Mouse (Mus musculus): ENCODE results near the gene Cfd. TPM values are rescaled to one million over a fixed set of nuclear protein-coding genes. Genes with fewer than 3 reads are reported as not detected.
A peak's percentile ranks its signal among the peaks of the same experiment; 100 is the strongest.

Cfd gene
- polyA plus RNA-seq (2012; rRNA removed) = 564 and 1,194 TPM in 2 replicates

GRCm38 (mm10) chr10:79890670-79891069 is at the start of gene Cfd:
Cfd (plus strand) TSS chr10:79890853.
- no peak for DNase-seq (ENCODE audit: low spot score)

- DNase-seq (ENCODE audit: low spot score) = no peak
These were observed 48.3 kb upstream of the Cfd start for GRCm38 (mm10) chr10:79842322-79842721.

- no peak for DNase-seq (ENCODE audit: low spot score)
These were observed 47.2 kb upstream of the Cfd start for GRCm38 (mm10) chr10:79843476-79843875.

- no peak for DNase-seq (ENCODE audit: low spot score)
These were observed 44.1 kb upstream of the Cfd start for GRCm38 (mm10) chr10:79846553-79846952.

- DNase-seq (ENCODE audit: low spot score) = no peak
These were observed 40.6 kb upstream of the Cfd start for GRCm38 (mm10) chr10:79849941-79850628.

- no peak for DNase-seq (ENCODE audit: low spot score)
These were observed 39.0 kb upstream of the Cfd start for GRCm38 (mm10) chr10:79851653-79852052.

GRCm38 (mm10) chr10:79852107-79852789 is 38.4 kb upstream of the Cfd start:
- DNase-seq (ENCODE audit: low spot score) = no peak

- DNase-seq (ENCODE audit: low spot score) = no peak
These were observed 37.8 kb upstream of the Cfd start for GRCm38 (mm10) chr10:79852827-79853226.

GRCm38 (mm10) chr10:79853392-79853791 is 37.3 kb upstream of the Cfd start:
- peak; percentile 95 for DNase-seq (ENCODE audit: low spot score)

- peak; percentile 94 for DNase-seq (ENCODE audit: low spot score)
These were observed 36.5 kb upstream of the Cfd start, which contains the start of gene Ptbp1 for GRCm38 (mm10) chr10:79853860-79854795. Ptbp1 (plus strand) TSS chr10:79854427.

GRCm38 (mm10) chr10:79854801-79855541 is 35.7 kb upstream of the Cfd start:
- DNase-seq (ENCODE audit: low spot score) = peak; percentile 70

- DNase-seq (ENCODE audit: low spot score) = no peak
These were observed 35.0 kb upstream of the Cfd start for GRCm38 (mm10) chr10:79855558-79856184.

GRCm38 (mm10) chr10:79856280-79856679 is 34.4 kb upstream of the Cfd start:
- no peak for DNase-seq (ENCODE audit: low spot score)

- DNase-seq (ENCODE audit: low spot score) = no peak
These were observed 33.8 kb upstream of the Cfd start for GRCm38 (mm10) chr10:79856704-79857451.

GRCm38 (mm10) chr10:79857452-79857811 is 33.2 kb upstream of the Cfd start:
- DNase-seq (ENCODE audit: low spot score) = no peak

- no peak for DNase-seq (ENCODE audit: low spot score)
These were observed 32.8 kb upstream of the Cfd start for GRCm38 (mm10) chr10:79857894-79858293.

GRCm38 (mm10) chr10:79858416-79859074 is 32.1 kb upstream of the Cfd start:
- no peak for DNase-seq (ENCODE audit: low spot score)

GRCm38 (mm10) chr10:79859116-79859515 is 31.5 kb upstream of the Cfd start:
- no peak for DNase-seq (ENCODE audit: low spot score)

GRCm38 (mm10) chr10:79860079-79860911 is 30.4 kb upstream of the Cfd start:
- DNase-seq (ENCODE audit: low spot score) = no peak
